33 mouse cellular contexts compared by ENCODE assay signal in the genomic region with DNA sequence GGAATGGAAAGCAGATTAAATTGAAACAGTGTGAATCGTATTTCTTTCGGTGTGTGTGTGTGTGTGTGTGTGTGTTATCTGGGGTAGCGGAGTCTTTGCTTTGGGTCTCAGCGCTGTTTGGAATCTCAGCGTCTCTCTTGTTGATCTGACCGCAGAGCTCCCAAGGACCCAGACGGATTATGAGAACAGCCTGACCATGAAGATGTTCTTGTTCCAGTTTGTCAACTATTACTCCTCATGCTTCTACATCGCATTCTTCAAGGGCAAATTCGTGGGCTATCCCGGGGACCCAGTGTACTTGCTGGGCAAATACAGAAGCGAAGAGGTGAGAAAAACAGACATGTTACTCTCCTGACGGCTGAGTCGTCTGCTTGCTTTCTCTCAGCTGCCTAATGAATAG.
"Had no signal": no experiment of that assay in that cellular context is flagged by ENCODE, and none has a peak within 500 bp of the region (broad histone marks: within the 10 kb centered on the region; RNA-seq: fewer than 3 reads in every experiment).

No protein-coding gene starts in this region.

- H3K9me3 ChIP-seq: heart, embryonic 10.5 days; heart, embryonic 12.5 days; heart, embryonic 13.5 days; heart, embryonic 15.5 days; hindbrain, embryonic 10.5 days; hindbrain, embryonic 12.5 days; hindbrain, embryonic 13.5 days; hindbrain, embryonic 15.5 days; intestine, embryonic 15.5 days; kidney, embryonic 15.5 days had no signal

- ATAC-seq: hindbrain, embryonic 16.5 days; hindbrain, postnatal 0 days; inflammation-experienced regulatory T-cells, adult 6 months; intestine, embryonic 15.5 days; intestine, embryonic 16.5 days; intestine, postnatal 0 days had no signal

- DNase-seq: heart, adult 2 months; heart, postnatal 10 days; heart, postnatal 36 days; heart, postnatal 4 days; kidney, adult 11 months; kidney, adult 18-20 months; kidney, adult 2 months; kidney, adult 8-10 months; kidney, adult 9 months; kidney, postnatal 10 days; kidney, postnatal 14 days; kidney, postnatal 25 days; kidney, postnatal 36 days; layer of hippocampus, adult 9-11 months; layer of hippocampus, postnatal 36 days had no signal

- H3K4me3 ChIP-seq: heart, adult 2 months; heart, embryonic 10.5 days; heart, embryonic 12.5 days; heart, embryonic 13.5 days; heart, embryonic 15.5 days; hindbrain, embryonic 10.5 days; hindbrain, embryonic 12.5 days; hindbrain, embryonic 13.5 days; hindbrain, embryonic 15.5 days; intestine, embryonic 15.5 days; kidney, embryonic 15.5 days; layer of hippocampus, adult 2 months had no signal

- H3K9ac ChIP-seq: heart, embryonic 12.5 days; heart, embryonic 13.5 days; heart, embryonic 15.5 days; hindbrain, embryonic 12.5 days; hindbrain, embryonic 13.5 days; hindbrain, embryonic 14.5 days; hindbrain, embryonic 15.5 days; intestine, embryonic 15.5 days; kidney, embryonic 15.5 days had no signal

- H3K27me3 ChIP-seq: heart, embryonic 12.5 days; heart, embryonic 13.5 days; heart, embryonic 15.5 days; hindbrain, embryonic 12.5 days; hindbrain, embryonic 13.5 days; hindbrain, embryonic 15.5 days; intestine, embryonic 15.5 days; kidney, embryonic 15.5 days had no signal

- H3K4me1 ChIP-seq: intestine, embryonic 15.5 days had no signal

- H3K27ac ChIP-seq: heart, adult 2 months; heart, embryonic 10.5 days; heart, embryonic 13.5 days; heart, embryonic 15.5 days; hindbrain, embryonic 10.5 days; hindbrain, embryonic 12.5 days; hindbrain, embryonic 13.5 days; hindbrain, embryonic 14.5 days; hindbrain, embryonic 15.5 days; hindbrain, postnatal 0 days; intestine, embryonic 15.5 days; kidney, embryonic 15.5 days; layer of hippocampus, adult 2 months had no signal

- H3K4me2 ChIP-seq: heart, embryonic 11.5 days; heart, embryonic 12.5 days; heart, embryonic 13.5 days; heart, embryonic 15.5 days; hindbrain, embryonic 12.5 days; hindbrain, embryonic 13.5 days; hindbrain, embryonic 14.5 days; hindbrain, embryonic 15.5 days; intestine, embryonic 15.5 days; kidney, embryonic 15.5 days had no signal
